Mouse (Mus musculus): ENCODE measurements around the gene Krt10. TPM values are rescaled to one million over a fixed set of nuclear protein-coding genes. Genes with fewer than 3 reads are reported as not detected.

Gene Krt10
- polyA plus RNA-seq, 1 experiment from 2014 or later: 24.1 TPM

GRCm38 (mm10) chr11:99351004-99351403 is 38.2 kb downstream of the Krt10 start, which contains the start of gene Krt27:
TSS of gene Krt27 (minus strand) at chr11:99351104.
- H3K4me1 ChIP-seq (replicated peaks; ENCODE audit: control insufficient read depth, insufficient read depth, low read length): no peaks in the 10 kb centered on the region
- no peak within 1 kb of the TSS for H3K4me2 ChIP-seq (ENCODE audit: low read length)
- no peak within 1 kb of the TSS for H3K9ac ChIP-seq (replicated peaks; ENCODE audit: low read depth, low read length)
- H3K27ac ChIP-seq (ENCODE audit: low read length): no peak within 1 kb of the TSS
- 82% methylated on average over 12 of the region's 12 CpGs for WGBS
- no peak within 1 kb of the TSS for H3K4me3 ChIP-seq (replicated peaks; ENCODE audit: low read length)
- no peaks in the 10 kb centered on the region for H3K27me3 ChIP-seq (replicated peaks; ENCODE audit: control insufficient read depth, insufficient read depth, low read length)
- no peak for ATAC-seq
- no peaks in the 10 kb centered on the region for H3K9me3 ChIP-seq (ENCODE audit: control insufficient read depth, low read length)
- no peaks in the 10 kb centered on the region for H3K36me3 ChIP-seq (ENCODE audit: control insufficient read depth, insufficient read depth)

DNA sequence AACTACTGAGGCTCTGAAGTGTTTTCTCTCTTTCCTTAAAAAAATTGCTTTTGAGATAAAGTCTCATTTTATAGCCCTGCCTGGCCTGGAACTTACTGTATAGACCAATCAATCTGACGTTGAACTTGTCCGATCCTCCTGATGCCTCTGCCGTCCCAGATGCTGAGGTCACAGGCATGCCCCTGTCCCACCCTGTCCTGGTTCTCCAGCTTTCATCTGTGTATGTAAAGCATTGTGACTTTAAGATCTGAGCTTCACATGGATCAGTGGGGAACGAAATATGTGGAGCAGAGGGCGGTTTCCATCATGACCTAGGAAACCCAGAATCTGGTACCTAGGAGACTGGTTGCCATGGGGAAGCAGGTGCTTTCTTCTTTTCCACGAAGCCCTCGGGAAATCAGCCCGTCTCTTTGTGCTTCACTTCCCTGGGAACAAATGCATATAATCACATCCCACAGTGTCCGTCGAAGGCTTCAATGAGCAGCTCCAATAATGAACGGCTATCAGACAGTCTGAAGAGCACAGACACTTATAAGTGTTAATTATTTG is 49.8 kb downstream of the Krt10 start:
- WGBS: 34% methylated on average over 11 of the region's 11 CpGs
- ATAC-seq: no peak
- no peak overlapping the region for H3K9ac ChIP-seq (replicated peaks; ENCODE audit: low read depth, low read length)
- H3K4me3 ChIP-seq (replicated peaks; ENCODE audit: low read length): no peak overlapping the region
- no peaks in the 10 kb centered on the region for H3K36me3 ChIP-seq (ENCODE audit: control insufficient read depth, insufficient read depth)
- no peak overlapping the region for H3K27ac ChIP-seq (ENCODE audit: low read length)
- H3K9me3 ChIP-seq (ENCODE audit: control insufficient read depth, low read length): no peaks in the 10 kb centered on the region
- H3K27me3 ChIP-seq (replicated peaks; ENCODE audit: control insufficient read depth, insufficient read depth, low read length): no peaks in the 10 kb centered on the region
- H3K4me2 ChIP-seq (ENCODE audit: low read length): no peak overlapping the region
- no peaks in the 10 kb centered on the region for H3K4me1 ChIP-seq (replicated peaks; ENCODE audit: control insufficient read depth, insufficient read depth, low read length)

GRCm38 (mm10) chr11:99337866-99338265 is 51.3 kb downstream of the Krt10 start, which contains the start of gene Krt26:
TSS of gene Krt26 (minus strand) at chr11:99337966.
- no peak for ATAC-seq
- Histone ChIP-seq H3K4me2 (ENCODE audit: low read length) (no peak within 1 kb of the TSS), H3K9me3 (ENCODE audit: control insufficient read depth, low read length) (no peaks in the 10 kb centered on the region), H3K4me3 (replicated peaks; ENCODE audit: low read length) (no peak within 1 kb of the TSS), H3K36me3 (ENCODE audit: control insufficient read depth, insufficient read depth) (no peaks in the 10 kb centered on the region), H3K4me1 (replicated peaks; ENCODE audit: control insufficient read depth, insufficient read depth, low read length) (0 out of 2 replicates have a peak, but pooled peaks cover 3% of the 10 kb centered on the region), H3K9ac (replicated peaks; ENCODE audit: low read depth, low read length) (no peak within 1 kb of the TSS), H3K27ac (ENCODE audit: low read length) (no peak within 1 kb of the TSS), H3K27me3 (replicated peaks; ENCODE audit: control insufficient read depth, insufficient read depth, low read length) (no peaks in the 10 kb centered on the region)
- 94% methylated on average over 11 of the region's 11 CpGs for WGBS

Other genes starting within 250 kb of the Krt10 start
- 0.16 TPM in 1 of 2 replicates, not detected in the other for gene Ccr7, start 234.3 kb downstream of the Krt10 start, polyA plus RNA-seq (2015; fragmentation: Nextera tagmentation; extraction: Ambion mirVana)
- 351 and 398 TPM in 2 replicates for gene Smarce1, start 158.3 kb downstream of the Krt10 start, polyA plus RNA-seq (2015; fragmentation: Nextera tagmentation; extraction: Ambion mirVana)
- 2.6 and 3.9 TPM in 2 replicates for gene Krt222, start 145.3 kb downstream of the Krt10 start, polyA plus RNA-seq (2015; fragmentation: Nextera tagmentation; extraction: Ambion mirVana)
- gene Krt24, start 104.1 kb downstream of the Krt10 start, polyA plus RNA-seq (2015; fragmentation: Nextera tagmentation; extraction: Ambion mirVana): 0.18 TPM in 1 of 2 replicates, not detected in the other
- gene Krt25, start 66.4 kb downstream of the Krt10 start, polyA plus RNA-seq (2015; fragmentation: Nextera tagmentation; extraction: Ambion mirVana): not detected in 2 replicates
- 0.08 TPM in 1 of 2 replicates, not detected in the other for gene Krt26, start 51.4 kb downstream of the Krt10 start, polyA plus RNA-seq (2015; fragmentation: Nextera tagmentation; extraction: Ambion mirVana)
- not detected in 2 replicates for gene Krt27, start 38.3 kb downstream of the Krt10 start, polyA plus RNA-seq (2015; fragmentation: Nextera tagmentation; extraction: Ambion mirVana)
- gene Krt28, start 14.5 kb downstream of the Krt10 start, polyA plus RNA-seq (2015; fragmentation: Nextera tagmentation; extraction: Ambion mirVana): not detected in 2 replicates
- gene Krt12, start 32.9 kb upstream of the Krt10 start, polyA plus RNA-seq (2015; fragmentation: Nextera tagmentation; extraction: Ambion mirVana): 0.18 and 0.24 TPM in 2 replicates
- gene Krt20, start 48.8 kb upstream of the Krt10 start, polyA plus RNA-seq (2015; fragmentation: Nextera tagmentation; extraction: Ambion mirVana): not detected in 2 replicates
- gene Krt23, start 103.8 kb upstream of the Krt10 start, polyA plus RNA-seq (2015; fragmentation: Nextera tagmentation; extraction: Ambion mirVana): 0.15 TPM in 1 of 2 replicates, not detected in the other
- not detected in 2 replicates for gene Krt39, start 132.0 kb upstream of the Krt10 start, polyA plus RNA-seq (2015; fragmentation: Nextera tagmentation; extraction: Ambion mirVana)
- gene Krt40, start 153.8 kb upstream of the Krt10 start, polyA plus RNA-seq (2015; fragmentation: Nextera tagmentation; extraction: Ambion mirVana): not detected in 2 replicates
- not detected in 2 replicates for gene Krtap3-3, start 161.5 kb upstream of the Krt10 start, polyA plus RNA-seq (2015; fragmentation: Nextera tagmentation; extraction: Ambion mirVana)
- gene Krtap3-2, start 167.5 kb upstream of the Krt10 start, polyA plus RNA-seq (2015; fragmentation: Nextera tagmentation; extraction: Ambion mirVana): not detected in 2 replicates
- gene Gm11939, start 170.1 kb upstream of the Krt10 start, polyA plus RNA-seq (2015; fragmentation: Nextera tagmentation; extraction: Ambion mirVana): not detected in 2 replicates
- not detected in 2 replicates for gene Krtap3-1, start 177.3 kb upstream of the Krt10 start, polyA plus RNA-seq (2015; fragmentation: Nextera tagmentation; extraction: Ambion mirVana)
- not detected in 2 replicates for gene Krtap1-5, start 191.7 kb upstream of the Krt10 start, polyA plus RNA-seq (2015; fragmentation: Nextera tagmentation; extraction: Ambion mirVana)
- gene Krtap1-4, start 194.3 kb upstream of the Krt10 start, polyA plus RNA-seq (2015; fragmentation: Nextera tagmentation; extraction: Ambion mirVana): not detected in 2 replicates
- gene Krtap1-3, start 202.0 kb upstream of the Krt10 start, polyA plus RNA-seq (2015; fragmentation: Nextera tagmentation; extraction: Ambion mirVana): not detected in 2 replicates
- gene Krtap9-3, start 208.7 kb upstream of the Krt10 start, polyA plus RNA-seq (2015; fragmentation: Nextera tagmentation; extraction: Ambion mirVana): not detected in 2 replicates
- gene Gm11938, start 213.9 kb upstream of the Krt10 start, polyA plus RNA-seq (2015; fragmentation: Nextera tagmentation; extraction: Ambion mirVana): not detected in 2 replicates
- not detected in 2 replicates for gene Gm11937, start 220.8 kb upstream of the Krt10 start, polyA plus RNA-seq (2015; fragmentation: Nextera tagmentation; extraction: Ambion mirVana)
- gene Krtap2-4, start 225.5 kb upstream of the Krt10 start, polyA plus RNA-seq (2015; fragmentation: Nextera tagmentation; extraction: Ambion mirVana): not detected in 2 replicates
- not detected in 2 replicates for gene Gm11562, start 231.1 kb upstream of the Krt10 start, polyA plus RNA-seq (2015; fragmentation: Nextera tagmentation; extraction: Ambion mirVana)
- not detected in 2 replicates for gene Krtap4-1, start 238.9 kb upstream of the Krt10 start, polyA plus RNA-seq (2015; fragmentation: Nextera tagmentation; extraction: Ambion mirVana)
- gene Krtap4-2, start 245.7 kb upstream of the Krt10 start, polyA plus RNA-seq (2015; fragmentation: Nextera tagmentation; extraction: Ambion mirVana): not detected in 2 replicates